Mouse (Mus musculus): ENCODE measurements at regions not wholly inside any gene's neighbourhood (a gene's known extent, or its start where the extent isn't known, plus 50 kb on each side); places are given as distances from the start of the nearest gene placed in this dataset.
A peak's percentile ranks its signal among the peaks of the same experiment; 100 is the strongest.

DNA sequence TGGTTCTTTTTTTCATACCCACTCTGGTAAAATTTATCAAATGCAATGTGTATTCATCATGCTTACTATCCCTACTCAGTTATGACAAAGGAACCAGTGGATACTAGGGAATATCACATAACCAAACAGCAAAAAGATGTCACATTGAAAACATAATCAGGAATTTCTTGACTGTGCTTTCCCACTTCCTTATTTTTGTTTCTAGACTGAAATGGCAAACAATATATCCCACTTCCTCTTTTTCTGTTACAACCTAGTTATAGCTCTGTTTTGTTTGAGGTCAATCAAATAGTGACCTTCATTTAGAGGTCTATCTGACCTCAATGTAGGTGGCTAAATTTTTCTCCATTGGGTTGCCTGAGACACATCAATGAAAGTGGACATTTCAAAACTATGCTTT is 359.9 kb downstream of the Gja1 start:
- no peaks in the 10 kb centered on the region for H3K9me3 ChIP-seq
- no peaks in the 10 kb centered on the region for H3K36me3 ChIP-seq (replicated peaks)
- H3K27me3 ChIP-seq (replicated peaks; ENCODE audit: low read depth, poor library complexity, severe bottlenecking) = no peaks in the 10 kb centered on the region
- no peak overlapping the region for H3K27ac ChIP-seq (replicated peaks)
- no peaks in the 10 kb centered on the region for H3K4me1 ChIP-seq
- no peak for DNase-seq (ENCODE audit: low spot score)
- H3K4me3 ChIP-seq = no peak overlapping the region

DNA sequence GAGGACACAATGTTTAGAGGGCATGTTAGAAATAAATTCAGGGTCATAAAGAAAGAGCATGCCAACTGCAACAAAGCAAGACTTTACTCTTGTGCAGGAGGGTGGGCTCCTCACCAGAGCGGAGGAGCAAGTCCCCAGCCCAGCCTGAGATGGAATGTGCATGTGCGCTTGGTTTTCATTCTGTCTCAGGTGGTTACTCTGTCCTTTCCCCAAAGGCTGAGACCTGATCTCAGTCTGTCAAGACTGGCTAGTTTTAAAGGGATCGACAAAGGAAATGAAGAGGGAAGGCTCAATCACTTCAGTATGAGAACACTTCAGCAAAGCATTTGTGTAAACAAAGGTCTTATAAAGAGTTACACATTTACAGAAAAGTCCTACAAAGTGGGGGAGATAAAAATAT is 362.5 kb downstream of the Gja1 start:
- WGBS = 54% methylated on average over 3 of the region's 3 CpGs
- H3K27ac ChIP-seq (replicated peaks) = no peak overlapping the region
- DNase-seq (ENCODE audit: low spot score) = peak; percentile 14
- H3K27me3 ChIP-seq (replicated peaks; ENCODE audit: low read depth, poor library complexity, severe bottlenecking) = no peaks in the 10 kb centered on the region
- no peaks in the 10 kb centered on the region for H3K36me3 ChIP-seq (replicated peaks)
- H3K4me1 ChIP-seq = no peaks in the 10 kb centered on the region
- H3K4me3 ChIP-seq = no peak overlapping the region
- H3K9me3 ChIP-seq = no peaks in the 10 kb centered on the region

DNA sequence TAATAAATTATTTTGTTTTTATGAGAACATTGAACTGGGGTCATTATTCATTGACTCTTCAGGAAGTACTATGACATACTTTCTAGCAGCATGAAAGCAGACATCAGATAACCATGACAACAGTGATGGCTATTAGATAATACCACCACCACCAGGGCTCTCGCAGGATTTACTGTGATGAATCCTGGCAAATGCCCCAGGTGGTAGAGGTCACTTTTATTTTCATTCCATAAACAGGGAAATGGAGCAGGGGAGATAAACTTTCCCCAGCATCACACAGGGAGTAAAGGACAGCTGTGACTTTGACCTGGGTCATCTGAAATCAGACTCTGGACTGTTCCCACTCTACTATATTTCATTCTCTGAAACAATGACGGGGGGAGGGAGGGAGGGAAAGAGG is 375.0 kb downstream of the Gja1 start:
- Histone ChIP-seq H3K36me3 (replicated peaks) (no peaks in the 10 kb centered on the region), H3K27ac (replicated peaks) (no peak overlapping the region), H3K27me3 (replicated peaks; ENCODE audit: low read depth, poor library complexity, severe bottlenecking) (no peaks in the 10 kb centered on the region), H3K4me1 (peaks cover 5% of the 10 kb centered on the region; the same call in 1 of the 2 replicates), H3K9me3 (no peaks in the 10 kb centered on the region), H3K4me3 (no peak overlapping the region)
- 17% methylated on average over 1 of the region's 2 CpGs for WGBS
- peak; percentile 18 for DNase-seq (ENCODE audit: low spot score)

DNA sequence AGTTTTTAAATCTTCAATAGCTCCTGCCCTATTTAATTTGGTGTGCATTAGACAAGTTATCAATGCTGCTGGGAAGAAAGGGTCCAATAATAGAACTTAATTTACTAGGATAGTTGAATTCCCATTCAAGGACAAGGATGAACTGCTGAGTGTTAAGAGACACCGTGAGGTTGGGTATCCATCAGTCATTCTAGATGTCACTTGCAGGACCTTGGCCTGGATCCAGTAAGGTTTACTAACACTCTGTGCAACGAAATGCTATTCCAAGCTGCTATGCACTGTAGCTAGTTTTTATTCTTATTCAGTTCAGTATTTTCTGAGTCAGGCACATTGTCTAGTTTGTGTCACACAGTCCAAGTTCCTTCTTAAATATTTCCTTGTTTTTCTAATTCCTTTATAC is 376.4 kb downstream of the Gja1 start:
- no peak for DNase-seq (ENCODE audit: low spot score)
- H3K27ac ChIP-seq (replicated peaks) = no peak overlapping the region
- peaks cover 5% of the 10 kb centered on the region; the same call in 1 of the 2 replicates for H3K4me1 ChIP-seq
- no peaks in the 10 kb centered on the region for H3K27me3 ChIP-seq (replicated peaks; ENCODE audit: low read depth, poor library complexity, severe bottlenecking)
- no peaks in the 10 kb centered on the region for H3K36me3 ChIP-seq (replicated peaks)
- WGBS = 88% methylated on average over 2 of the region's 2 CpGs
- H3K4me3 ChIP-seq = no peak overlapping the region
- no peaks in the 10 kb centered on the region for H3K9me3 ChIP-seq

DNA sequence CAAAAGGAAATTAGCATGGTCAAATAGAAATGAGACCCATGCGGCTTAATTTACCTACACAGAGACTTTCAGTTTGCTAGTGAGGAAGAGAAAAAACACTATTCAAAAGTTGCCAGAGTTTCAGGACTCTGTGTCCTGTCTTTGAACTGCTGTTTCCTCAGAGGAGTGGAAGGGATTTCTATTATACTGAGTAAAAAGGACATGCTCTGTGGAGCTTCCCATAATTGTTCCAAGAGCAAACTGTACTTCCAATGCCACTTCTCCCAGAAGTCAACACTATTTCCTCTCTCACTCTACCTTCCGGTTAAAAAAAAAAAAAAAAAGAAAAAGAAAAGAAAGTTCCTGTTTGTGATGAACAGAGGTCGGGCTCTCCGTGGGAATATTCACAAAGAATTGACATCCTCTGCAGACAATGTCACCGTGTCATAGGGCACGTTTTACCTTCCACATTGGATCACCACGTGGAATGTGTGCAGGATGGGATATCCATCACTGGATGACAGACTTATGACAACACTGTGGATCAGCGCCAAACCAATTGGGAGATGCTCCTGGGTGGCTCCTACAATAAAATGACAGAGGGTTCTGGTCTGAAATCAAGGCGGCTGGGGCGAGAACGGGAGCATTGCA is 377.5 kb downstream of the Gja1 start:
- Histone ChIP-seq H3K36me3 (replicated peaks) (no peaks in the 10 kb centered on the region), H3K4me1 (peaks cover 5% of the 10 kb centered on the region; the same call in 1 of the 2 replicates), H3K27ac (replicated peaks) (no peak overlapping the region), H3K9me3 (no peaks in the 10 kb centered on the region), H3K27me3 (replicated peaks; ENCODE audit: low read depth, poor library complexity, severe bottlenecking) (no peaks in the 10 kb centered on the region), H3K4me3 (no peak overlapping the region)
- DNase-seq (ENCODE audit: low spot score) = no peak
- WGBS = 80% methylated on average over 11 of the region's 11 CpGs

DNA sequence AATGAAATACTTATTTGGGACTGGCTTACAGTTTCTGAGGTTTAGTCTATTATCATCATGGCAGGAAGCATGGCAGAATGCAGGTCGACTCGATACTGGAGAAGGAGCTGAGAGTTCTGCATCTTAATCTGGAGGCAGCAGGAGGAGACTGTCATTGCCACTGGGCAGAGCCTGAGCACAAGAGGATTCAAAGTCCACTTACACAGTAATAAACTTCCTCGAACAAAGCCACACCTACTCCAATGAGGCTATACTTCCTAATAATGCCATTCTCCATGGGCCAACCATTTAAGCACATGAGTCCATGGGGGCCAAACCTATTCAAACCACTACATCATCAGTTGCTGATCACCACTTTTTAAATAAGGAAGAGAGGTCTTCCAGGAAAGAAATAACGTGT is 393.5 kb downstream of the Gja1 start:
- WGBS = 88% methylated on average over 4 of the region's 4 CpGs
- no peak for DNase-seq (ENCODE audit: low spot score)
- H3K4me1 ChIP-seq = no peaks in the 10 kb centered on the region
- H3K4me3 ChIP-seq = no peak overlapping the region
- no peak overlapping the region for H3K27ac ChIP-seq (replicated peaks)
- no peaks in the 10 kb centered on the region for H3K36me3 ChIP-seq (replicated peaks)
- no peaks in the 10 kb centered on the region for H3K27me3 ChIP-seq (replicated peaks; ENCODE audit: low read depth, poor library complexity, severe bottlenecking)
- no peaks in the 10 kb centered on the region for H3K9me3 ChIP-seq

DNA sequence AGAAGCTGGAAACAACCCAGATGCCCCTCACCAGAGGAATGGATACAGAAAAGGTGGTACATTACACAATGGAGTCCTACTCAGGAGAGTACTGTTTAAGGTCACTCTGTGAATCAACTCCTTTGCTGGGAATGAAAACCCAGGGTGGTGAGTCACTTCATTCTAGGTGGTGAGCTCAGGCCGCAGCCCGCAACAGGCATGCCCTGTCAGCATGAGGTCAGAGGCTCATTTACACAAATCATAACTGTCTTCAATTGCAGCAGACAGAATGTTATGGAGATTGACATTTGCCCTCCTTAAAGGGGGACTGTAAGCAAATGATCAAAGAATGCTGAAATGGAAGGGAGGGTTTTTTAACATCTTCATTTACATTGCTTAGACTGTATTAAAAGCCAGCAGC is 405.1 kb downstream of the Gja1 start:
- peaks cover 11% of the 10 kb centered on the region for H3K4me1 ChIP-seq
- H3K36me3 ChIP-seq (replicated peaks) = no peaks in the 10 kb centered on the region
- no peak for DNase-seq (ENCODE audit: low spot score)
- no peak overlapping the region for H3K4me3 ChIP-seq
- 76% methylated on average over 2 of the region's 2 CpGs for WGBS
- no peak overlapping the region for H3K27ac ChIP-seq (replicated peaks)
- no peaks in the 10 kb centered on the region for H3K9me3 ChIP-seq
- H3K27me3 ChIP-seq (replicated peaks; ENCODE audit: low read depth, poor library complexity, severe bottlenecking) = no peaks in the 10 kb centered on the region

DNA sequence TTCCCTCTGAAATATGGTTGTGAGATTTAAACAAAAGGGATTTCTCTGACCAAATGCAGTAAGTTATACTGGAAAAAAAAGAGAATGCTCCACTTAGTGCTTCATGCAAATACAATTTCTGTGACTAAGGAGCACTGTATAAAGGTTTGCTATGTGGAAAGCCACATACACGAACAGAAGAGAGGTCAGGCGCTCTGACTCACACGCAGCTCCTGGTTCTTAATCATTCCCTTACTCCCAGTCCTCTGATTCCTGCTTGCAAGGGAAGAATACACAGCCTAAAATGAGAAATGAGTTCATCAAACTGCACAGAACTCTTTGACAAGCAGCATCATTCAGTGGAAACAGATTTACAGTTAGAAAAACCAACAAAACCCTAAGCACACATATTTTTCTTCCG is 406.8 kb downstream of the Gja1 start:
- H3K4me3 ChIP-seq = no peak overlapping the region
- WGBS = 78% methylated on average over 4 of the region's 4 CpGs
- no peak for DNase-seq (ENCODE audit: low spot score)

DNA sequence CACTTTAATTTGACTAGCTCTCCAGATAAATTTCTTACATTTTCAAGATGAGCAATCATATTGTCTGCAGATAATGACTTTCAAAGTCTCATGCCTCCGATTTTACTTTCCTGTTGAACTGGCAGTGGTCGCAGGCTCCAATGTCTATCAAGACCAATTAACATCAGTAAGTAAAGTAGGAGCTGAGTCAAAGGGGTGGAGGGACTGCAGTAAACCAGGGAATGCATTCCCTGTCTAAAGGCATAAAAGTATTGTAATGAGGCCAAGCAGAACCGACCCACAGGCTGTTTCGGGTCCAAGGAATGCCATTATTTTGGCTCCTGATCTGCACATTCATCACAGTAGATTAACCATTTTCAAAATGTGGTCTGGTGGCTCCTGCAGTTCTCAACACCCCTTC is 411.0 kb downstream of the Gja1 start:
- Histone ChIP-seq H3K9me3 (no peaks in the 10 kb centered on the region), H3K4me1 (0 out of 2 replicates have a peak, but pooled peaks cover 3% of the 10 kb centered on the region), H3K27me3 (replicated peaks; ENCODE audit: low read depth, poor library complexity, severe bottlenecking) (no peaks in the 10 kb centered on the region), H3K4me3 (no peak overlapping the region), H3K36me3 (replicated peaks) (no peaks in the 10 kb centered on the region), H3K27ac (replicated peaks) (no peak overlapping the region)
- peak; percentile 8 for DNase-seq (ENCODE audit: low spot score)
- WGBS = 64% methylated on average over 4 of the region's 4 CpGs

More for the DNA sequence above, 406.8 kb downstream of the Gja1 start:
- Histone ChIP-seq H3K9me3 (no peaks in the 10 kb centered on the region), H3K27ac (replicated peaks) (0 out of 2 replicates have a peak overlapping the region, but pooled peaks have one; percentile 35), H3K27me3 (replicated peaks; ENCODE audit: low read depth, poor library complexity, severe bottlenecking) (no peaks in the 10 kb centered on the region), H3K36me3 (replicated peaks) (no peaks in the 10 kb centered on the region), H3K4me1 (peaks cover 11% of the 10 kb centered on the region)

DNA sequence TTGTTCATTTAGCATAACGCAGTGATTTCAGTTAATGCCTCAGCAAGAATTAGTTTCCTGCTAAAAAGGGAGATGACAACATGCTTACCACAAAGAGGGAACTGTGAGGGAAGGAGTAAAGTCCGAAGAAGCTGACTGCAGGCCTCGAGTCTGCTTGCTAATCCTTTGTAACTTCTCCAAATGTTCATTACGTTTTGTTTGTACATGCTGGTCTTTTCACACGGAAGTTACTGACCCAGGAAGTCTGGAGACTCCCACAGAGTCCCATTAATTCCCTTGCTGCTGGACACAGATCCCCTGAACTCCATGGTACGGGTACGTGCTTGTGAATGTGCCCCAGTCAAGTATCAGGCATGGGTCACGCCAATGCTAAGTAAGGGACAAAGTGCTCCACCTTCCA is 415.9 kb downstream of the Gja1 start:
- H3K27ac ChIP-seq (replicated peaks) = no peak overlapping the region
- no peaks in the 10 kb centered on the region for H3K9me3 ChIP-seq
- WGBS = 63% methylated on average over 8 of the region's 8 CpGs
- DNase-seq (ENCODE audit: low spot score) = no peak
- 0 out of 2 replicates have a peak, but pooled peaks cover 5% of the 10 kb centered on the region for H3K4me1 ChIP-seq
- no peaks in the 10 kb centered on the region for H3K36me3 ChIP-seq (replicated peaks)
- no peaks in the 10 kb centered on the region for H3K27me3 ChIP-seq (replicated peaks; ENCODE audit: low read depth, poor library complexity, severe bottlenecking)
- no peak overlapping the region for H3K4me3 ChIP-seq

DNA sequence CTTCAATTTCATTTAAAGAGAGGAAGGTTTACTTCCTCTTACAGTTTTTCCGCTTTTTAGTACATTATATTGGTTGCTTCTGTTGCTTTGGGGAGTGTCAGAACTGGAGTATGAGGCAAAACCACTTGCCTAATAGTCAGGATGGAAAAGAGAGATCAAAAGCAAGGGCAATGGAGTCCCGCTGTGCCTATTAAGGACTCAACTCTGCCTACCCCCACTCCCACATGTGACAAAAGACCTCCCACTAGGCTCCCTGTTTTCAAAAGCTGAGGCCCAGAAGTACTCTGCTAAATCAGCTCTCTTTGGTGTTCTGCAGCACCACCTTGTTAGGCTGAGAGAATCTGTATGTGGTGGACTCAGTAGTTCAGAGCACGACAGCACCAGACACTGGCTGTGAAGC is 418.3 kb downstream of the Gja1 start:
- no peak for DNase-seq (ENCODE audit: low spot score)
- Histone ChIP-seq H3K27ac (replicated peaks) (no peak overlapping the region), H3K4me3 (no peak overlapping the region), H3K4me1 (peaks cover 5% of the 10 kb centered on the region; the same call in 1 of the 2 replicates), H3K9me3 (no peaks in the 10 kb centered on the region), H3K27me3 (replicated peaks; ENCODE audit: low read depth, poor library complexity, severe bottlenecking) (no peaks in the 10 kb centered on the region), H3K36me3 (replicated peaks) (no peaks in the 10 kb centered on the region)
- WGBS = 32% methylated on average over 3 of the region's 3 CpGs

DNA sequence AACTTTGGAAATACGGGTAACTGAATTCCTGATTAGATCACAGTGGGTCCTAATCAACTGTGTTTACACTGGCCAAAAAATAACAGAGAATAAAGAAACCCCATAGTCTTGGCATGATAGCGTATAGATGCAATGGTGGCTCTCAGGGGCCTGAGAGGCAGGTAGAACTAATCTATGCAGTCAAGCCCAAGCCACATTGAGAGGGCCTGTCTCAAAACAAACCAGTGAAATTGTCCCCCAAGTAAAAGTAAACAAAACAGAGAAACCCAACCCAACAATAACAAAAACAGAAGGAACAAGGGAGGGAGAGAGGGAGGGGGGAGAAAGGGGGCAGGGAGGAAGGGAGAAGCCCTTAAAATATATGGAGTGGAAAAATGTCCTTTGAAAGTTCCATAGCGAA is 422.2 kb downstream of the Gja1 start:
- H3K4me1 ChIP-seq = peaks cover 5% of the 10 kb centered on the region; the same call in 1 of the 2 replicates
- no peak overlapping the region for H3K27ac ChIP-seq (replicated peaks)
- DNase-seq (ENCODE audit: low spot score) = no peak
- H3K27me3 ChIP-seq (replicated peaks; ENCODE audit: low read depth, poor library complexity, severe bottlenecking) = no peaks in the 10 kb centered on the region
- WGBS = 71% methylated on average over 3 of the region's 3 CpGs
- no peaks in the 10 kb centered on the region for H3K9me3 ChIP-seq
- H3K4me3 ChIP-seq = no peak overlapping the region
- no peaks in the 10 kb centered on the region for H3K36me3 ChIP-seq (replicated peaks)

DNA sequence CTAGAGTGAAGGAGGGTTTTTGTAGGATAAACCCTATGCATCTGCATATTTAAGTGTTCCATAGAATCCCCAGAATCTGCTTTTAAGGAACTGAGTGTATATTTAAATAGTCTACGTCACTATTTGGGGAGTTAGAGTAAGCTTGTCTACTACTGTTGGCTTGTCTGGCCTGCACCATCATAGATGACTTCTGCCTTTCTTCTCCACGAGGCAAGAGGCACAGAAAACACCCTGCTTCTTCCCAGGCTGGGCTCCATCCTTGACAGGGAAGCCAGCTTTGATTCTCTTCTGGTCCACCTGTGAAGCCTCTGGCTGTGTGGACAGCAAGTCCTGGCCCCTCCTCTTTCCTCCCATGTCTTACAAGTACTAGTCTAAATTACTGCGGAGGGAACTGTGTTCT is 422.6 kb downstream of the Gja1 start:
- Histone ChIP-seq H3K36me3 (replicated peaks) (no peaks in the 10 kb centered on the region), H3K4me1 (peaks cover 5% of the 10 kb centered on the region; the same call in 1 of the 2 replicates), H3K9me3 (no peaks in the 10 kb centered on the region), H3K27me3 (replicated peaks; ENCODE audit: low read depth, poor library complexity, severe bottlenecking) (no peaks in the 10 kb centered on the region), H3K27ac (replicated peaks) (no peak overlapping the region), H3K4me3 (no peak overlapping the region)
- DNase-seq (ENCODE audit: low spot score) = no peak
- WGBS = 63% methylated on average over 3 of the region's 3 CpGs
